9 mouse cellular contexts compared by ENCODE assay signal in the genomic region with DNA sequence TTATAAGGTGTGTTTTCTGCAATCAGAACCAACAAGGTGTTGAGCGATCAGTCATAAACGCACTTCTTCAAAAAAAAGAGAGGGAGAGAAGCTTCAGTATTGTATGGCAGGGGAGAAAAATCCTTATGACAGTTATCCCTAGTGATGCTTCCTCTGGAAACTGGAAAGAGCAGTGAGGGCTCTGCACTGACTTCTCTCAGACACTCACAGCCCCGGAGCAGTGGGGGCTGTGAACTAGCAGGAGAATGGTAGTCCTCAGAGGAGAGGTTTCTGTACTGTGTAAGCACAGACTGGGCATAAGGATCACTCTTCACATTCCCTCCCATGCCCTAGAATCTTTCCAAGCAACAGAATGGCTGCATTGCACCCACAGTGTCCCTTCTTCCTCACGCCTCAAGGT. TPM values are rescaled to one million over a fixed set of nuclear protein-coding genes. Genes with fewer than 3 reads are reported as not detected.
DNase-seq lines count a peak whose midpoint lies in the region; ATAC-seq and TF ChIP-seq lines count a peak whose summit lies in the region.
"Had no signal": no experiment of that assay in that cellular context is flagged by ENCODE, and none has a peak within 500 bp of the region (broad histone marks: within the 10 kb centered on the region; RNA-seq: fewer than 3 reads in every experiment).

No protein-coding gene starts in this region.

- 31% methylated on average over 4 of the region's 4 CpGs for whole genome bisulfite sequencing in forebrain, embryonic 15.5 days
- 28% methylated on average over 4 of the region's 4 CpGs for WGBS in intestine, embryonic 15.5 days
- 23% methylated on average over 4 of the region's 4 CpGs for WGBS in neural tube, embryonic 12.5 days

- DNase-seq in layer of hippocampus, adult 2 months (ENCODE audit: low spot score in 2 of 2): no peak
- DNase-seq in layer of hippocampus, postnatal 25 days (ENCODE audit: extremely low spot score in 1 of 2, low spot score in 1 of 2): no peak
- no peak for DNase-seq in urinary bladder, postnatal 25 days (ENCODE audit: low spot score)
- no peak for DNase-seq in frontal cortex, postnatal 36 days (ENCODE audit: low spot score in 2 of 2)

- no peak for TF ChIP-seq CTCF in layer of hippocampus, adult 2 months (conservative IDR thresholded peaks at IDR 0.05)

- H3K4me3 ChIP-seq in layer of hippocampus, adult 2 months: peak overlapping the region; percentile 69
- H3K4me3 ChIP-seq in forebrain, embryonic 15.5 days: peak overlapping the region; percentile 47; the same call in 1 of the 2 replicates
- peak overlapping the region; percentile 67; the same call in 1 of the 2 replicates for H3K4me3 ChIP-seq in intestine, embryonic 15.5 days (replicated peaks)
- no peak overlapping the region for H3K4me3 ChIP-seq in neural tube, embryonic 12.5 days

- H3K4me2 ChIP-seq in forebrain, embryonic 15.5 days (replicated peaks): peak overlapping the region; percentile 81
- H3K4me2 ChIP-seq in intestine, embryonic 15.5 days (replicated peaks): peak overlapping the region; percentile 100
- H3K4me2 ChIP-seq in neural tube, embryonic 12.5 days (replicated peaks): peak overlapping the region; percentile 87

- H3K9ac ChIP-seq in forebrain, embryonic 15.5 days (replicated peaks): no peak overlapping the region
- no peak overlapping the region for H3K9ac ChIP-seq in intestine, embryonic 15.5 days
- no peak overlapping the region for H3K9ac ChIP-seq in neural tube, embryonic 12.5 days

- peaks cover 33% of the 10 kb centered on the region for H3K4me1 ChIP-seq in forebrain, embryonic 15.5 days
- peaks cover 7% of the 10 kb centered on the region; the same call in 1 of the 2 replicates for H3K4me1 ChIP-seq in intestine, embryonic 15.5 days (replicated peaks)
- H3K4me1 ChIP-seq in neural tube, embryonic 12.5 days: peaks cover 9% of the 10 kb centered on the region; the same call in 1 of the 2 replicates

- ATAC-seq in forebrain, embryonic 15.5 days (replicated peaks): no peak
- no peak for ATAC-seq in intestine, embryonic 15.5 days
- peak; percentile 26 for ATAC-seq in neural tube, embryonic 12.5 days (ENCODE audit: low FRiP score, low read depth)

- H3K27me3 ChIP-seq in forebrain, embryonic 15.5 days: peaks cover 62% of the 10 kb centered on the region
- H3K27me3 ChIP-seq in intestine, embryonic 15.5 days (replicated peaks): 0 out of 2 replicates have a peak, but pooled peaks cover 3% of the 10 kb centered on the region
- peaks cover 30% of the 10 kb centered on the region for H3K27me3 ChIP-seq in neural tube, embryonic 12.5 days (replicated peaks)

- H3K36me3 ChIP-seq in forebrain, embryonic 15.5 days: no peaks in the 10 kb centered on the region
- H3K36me3 ChIP-seq in intestine, embryonic 15.5 days: no peaks in the 10 kb centered on the region
- H3K36me3 ChIP-seq in neural tube, embryonic 12.5 days: no peaks in the 10 kb centered on the region

- no peaks in the 10 kb centered on the region for H3K9me3 ChIP-seq in forebrain, embryonic 15.5 days
- no peaks in the 10 kb centered on the region for H3K9me3 ChIP-seq in intestine, embryonic 15.5 days
- H3K9me3 ChIP-seq in neural tube, embryonic 12.5 days: no peaks in the 10 kb centered on the region

- no peak overlapping the region for H3K27ac ChIP-seq in layer of hippocampus, adult 2 months
- H3K27ac ChIP-seq in forebrain, embryonic 15.5 days (replicated peaks): no peak overlapping the region
- H3K27ac ChIP-seq in intestine, embryonic 15.5 days: no peak overlapping the region
- no peak overlapping the region for H3K27ac ChIP-seq in neural tube, embryonic 12.5 days

RNA-seq across cellular contexts. Expression of a gene that starts 33.8 kb away (rescaled TPM):
- not detected for total RNA-seq in layer of hippocampus, adult 2 months (2021)
- not detected for total RNA-seq in layer of hippocampus, postnatal 25 days (2021)
- polyA plus RNA-seq in forebrain, embryonic 15.5 days (2015; fragmentation: Nextera tagmentation; extraction: Ambion mirVana): not detected in 2 replicates
- polyA plus RNA-seq in intestine, embryonic 15.5 days (2015; fragmentation: Nextera tagmentation; extraction: Ambion mirVana): not detected in 2 replicates
- not detected in 2 replicates for polyA plus RNA-seq in neural tube, embryonic 12.5 days (2016; fragmentation: Nextera tagmentation; extraction: Ambion mirVana)
- total RNA-seq: common myeloid progenitor, adult 5-6 weeks had no signal
- polyA plus RNA-seq: testis, adult 2 months had no signal
